Mouse (Mus musculus) liver, adult (tissue): ENCODE measurements around the gene Mdga1.
A peak's percentile ranks its signal among the peaks of the same experiment; 100 is the strongest.

Experiments
- GATA4 ChIP-seq: IDR thresholded peaks from 2 replicates; pipeline ENCODE4 v1.6.1; 2014; ENCODE audit warnings: mild to moderate bottlenecking, low read length; ENCODE audit not compliant: insufficient replicate concordance

Gene Mdga1

DNA sequence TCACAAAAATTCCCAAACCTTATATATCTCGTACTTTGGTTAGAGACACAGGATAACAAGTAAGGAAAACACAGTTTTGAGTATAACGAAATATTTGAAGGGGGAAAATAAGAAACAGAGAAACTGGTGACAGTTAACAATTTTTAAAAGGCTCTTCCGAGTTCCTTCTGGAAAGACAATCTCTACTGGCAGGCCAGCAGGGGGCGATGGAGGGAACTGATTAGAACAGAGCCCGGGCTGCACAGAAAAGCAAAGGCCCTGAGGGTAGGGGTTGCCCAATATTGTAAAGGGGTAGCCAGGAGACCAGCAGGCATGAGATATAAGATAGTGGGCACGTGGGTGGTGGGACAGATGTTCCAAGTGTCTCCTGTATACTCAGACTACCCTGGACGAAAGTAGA lies 173.8 kb downstream of the Mdga1 start:
- peak; percentile 31; the same call in 1 of the 2 replicates for TF ChIP-seq GATA4

DNA sequence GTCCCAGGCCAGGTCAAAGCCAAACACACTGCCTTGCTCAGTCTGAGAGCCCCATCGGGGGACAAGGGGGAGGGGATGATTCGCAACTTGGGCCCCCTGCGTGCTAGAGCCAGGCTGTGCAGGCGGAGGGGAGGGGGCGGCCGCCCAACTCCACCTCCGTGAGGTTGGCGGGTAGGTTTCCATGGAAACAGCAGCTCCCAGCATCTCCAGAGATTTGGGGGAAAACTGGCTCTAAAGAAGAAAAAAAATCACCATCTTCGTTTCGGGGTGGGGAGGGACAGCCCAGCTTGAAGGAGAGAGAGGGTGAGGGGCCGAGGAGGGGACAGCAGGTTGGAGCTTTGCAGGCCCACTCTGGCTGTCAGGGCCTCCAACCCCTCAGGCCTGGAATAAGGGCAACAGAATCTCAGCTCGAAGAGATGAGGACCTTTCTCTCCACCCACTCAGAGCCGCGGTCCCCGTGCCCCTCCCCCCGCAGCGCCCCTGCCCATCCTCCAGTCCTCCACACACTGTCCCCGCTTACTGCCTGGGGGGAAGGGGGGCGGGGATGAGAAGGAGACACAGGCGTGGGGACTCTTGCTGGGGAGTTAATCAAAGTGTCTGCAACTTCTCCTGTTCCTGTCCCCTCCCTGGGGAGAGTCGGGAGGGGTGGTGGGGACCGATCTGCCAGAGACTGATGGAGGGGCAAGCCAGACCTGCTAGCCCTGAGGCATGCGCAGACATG lies 174.7 kb downstream of the Mdga1 start:
- no peak for TF ChIP-seq GATA4

DNA sequence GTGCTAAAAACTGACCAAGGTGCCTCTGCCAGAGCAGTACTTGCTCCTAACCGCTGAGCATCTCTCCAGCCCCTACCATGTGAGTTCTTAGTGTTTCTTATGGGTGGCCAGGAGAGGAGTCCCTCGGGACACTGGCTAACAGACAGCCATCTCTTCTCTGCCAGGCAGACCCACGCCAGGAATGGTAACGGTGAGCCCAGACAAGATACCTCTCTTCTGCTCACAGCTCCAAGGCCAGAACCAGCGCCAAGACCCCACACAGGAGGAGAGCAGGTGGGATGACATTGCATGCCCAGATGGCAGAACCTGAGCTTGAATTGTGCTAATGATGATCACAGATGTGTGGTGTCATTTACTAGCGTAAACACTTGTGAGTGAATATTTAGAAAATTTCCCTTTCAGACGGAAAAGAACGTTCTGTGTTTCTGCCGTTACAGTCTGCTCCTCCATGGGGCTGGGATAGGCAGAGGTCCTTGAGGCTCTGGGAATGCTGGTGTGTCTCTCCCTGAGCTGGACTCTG lies 178.3 kb downstream of the Mdga1 start:
- TF ChIP-seq GATA4 = no peak

DNA sequence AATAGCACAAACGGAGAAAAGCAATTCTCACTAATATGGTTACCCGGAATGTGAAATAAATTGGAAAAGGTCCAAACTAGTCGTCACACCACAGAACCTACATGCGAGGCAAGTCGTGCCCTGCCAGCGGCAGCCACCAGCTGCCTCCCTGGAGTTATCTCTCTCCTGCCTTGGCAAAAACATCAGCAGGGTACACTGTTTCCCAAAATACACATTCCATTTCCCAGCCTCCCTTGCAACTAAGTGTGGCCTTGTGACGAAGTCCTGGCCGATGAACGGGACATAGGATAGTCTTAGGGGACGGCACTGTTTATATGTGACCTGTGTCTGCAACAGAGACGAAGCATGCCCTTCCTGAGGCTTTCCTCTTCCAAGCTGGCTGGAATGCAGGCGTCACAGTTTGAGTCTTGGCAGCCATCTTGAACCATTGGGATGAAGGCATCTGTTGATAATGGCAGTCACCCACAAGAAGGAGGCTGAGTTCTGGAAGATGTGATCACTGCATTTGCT lies 179.6 kb downstream of the Mdga1 start:
- TF ChIP-seq GATA4 = no peak

- no peak for TF ChIP-seq GATA4
These were observed 180.2 kb downstream of the Mdga1 start for GRCm38 (mm10) chr17:29789715-29790114.

DNA sequence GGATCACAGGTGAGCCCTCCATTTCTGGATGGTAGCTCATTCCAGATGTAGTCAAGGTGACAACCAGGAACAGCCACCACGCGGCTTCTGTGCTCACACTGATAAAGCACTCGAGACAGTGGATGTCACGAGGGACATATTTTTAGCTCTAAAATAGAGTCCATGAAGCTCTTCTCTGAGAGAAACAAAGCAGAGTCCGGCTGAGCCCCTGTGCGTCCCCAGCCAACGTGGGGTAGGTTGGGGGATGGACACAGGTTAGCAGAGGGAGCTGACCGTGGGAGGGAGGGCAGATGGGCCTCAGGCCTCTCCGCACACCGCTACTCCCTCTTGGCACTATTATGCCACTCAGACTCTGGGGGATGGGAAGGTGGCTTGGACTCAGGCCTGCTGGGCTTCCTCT lies 181.3 kb downstream of the Mdga1 start:
- TF ChIP-seq GATA4 = no peak

DNA sequence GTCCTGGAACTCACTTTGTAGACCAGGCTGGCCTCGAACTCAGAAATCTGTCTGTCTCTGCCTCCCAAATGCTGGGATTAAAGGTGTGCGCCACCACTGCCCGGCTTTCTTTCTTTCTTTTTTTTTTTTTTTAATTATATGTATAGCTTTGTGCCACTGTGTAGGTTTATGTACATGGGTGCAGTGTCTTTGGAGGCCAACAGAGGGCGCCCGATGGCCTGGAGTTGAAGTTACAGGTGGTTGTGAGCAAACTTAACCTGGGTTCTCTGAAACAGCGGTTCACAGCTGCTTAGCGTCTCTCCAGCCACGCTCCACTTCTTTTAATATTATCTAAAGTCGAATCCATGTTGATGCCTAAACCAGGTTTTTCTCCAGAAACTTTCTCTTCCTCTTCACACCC lies 185.1 kb downstream of the Mdga1 start:
- TF ChIP-seq GATA4 = no peak

DNA sequence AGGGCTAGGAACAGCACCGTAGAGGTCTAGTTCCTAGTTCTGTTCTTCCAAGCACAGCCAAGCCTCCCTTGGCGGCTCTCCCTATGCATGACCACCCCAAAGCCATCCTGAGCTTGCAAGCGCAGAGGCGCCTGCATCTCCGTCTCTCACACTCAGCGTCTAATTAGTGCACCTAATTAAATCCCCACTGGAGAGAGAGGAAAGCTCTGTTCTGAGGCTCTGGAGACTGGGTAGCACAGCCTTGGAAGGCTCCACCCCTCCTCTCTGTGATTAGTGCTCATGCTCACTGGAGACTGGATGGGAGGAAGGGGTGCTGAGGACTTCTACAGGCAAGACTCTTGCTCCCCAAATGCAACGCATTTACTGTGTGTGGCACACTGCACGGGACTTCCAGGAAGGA lies 191.9 kb downstream of the Mdga1 start:
- no peak for TF ChIP-seq GATA4
